Mouse (Mus musculus) forebrain, embryonic 13.5 days (tissue): Measurements from ENCODE around the gene Prrc2c. TPM values are rescaled to one million over a fixed set of nuclear protein-coding genes. Genes with fewer than 3 reads are reported as not detected.

Experiments
- ATAC-seq: fragments of 200-750 bp; cut with Nextera tagmentation; 2 replicates; pipeline ENCODE4 v1.8.0; 2017
- H3K27ac ChIP-seq: fragments of 300-500 bp; sonication (generic); 2 replicates; pipeline ENCODE4 v1.5.1; 2015; ENCODE audit warnings: inconsistent platforms, mild to moderate bottlenecking, moderate library complexity
- H3K27me3 ChIP-seq: fragments of 300-500 bp; sonication (generic); 2 replicates; pipeline ENCODE4 v1.6.1; 2015; ENCODE audit warnings: mild to moderate bottlenecking, inconsistent platforms
- H3K36me3 ChIP-seq: fragments of 300-500 bp; sonication (generic); 2 replicates; pipeline ENCODE4 v1.6.1; 2015; ENCODE audit warnings: mild to moderate bottlenecking, inconsistent platforms; ENCODE audit not compliant: poor library complexity, severe bottlenecking
- H3K4me1 ChIP-seq: fragments of 300-500 bp; sonication (generic); 2 replicates; pipeline ENCODE4 v1.6.1; 2015; ENCODE audit warnings: inconsistent platforms
- H3K4me2 ChIP-seq: fragments of 300-500 bp; sonication (generic); 2 replicates; pipeline ENCODE4 v1.6.1; 2015; ENCODE audit warnings: inconsistent platforms, mild to moderate bottlenecking, moderate library complexity
- H3K4me3 ChIP-seq: fragments of 300-500 bp; sonication (generic); 2 replicates; pipeline ENCODE4 v1.5.1; 2015; ENCODE audit warnings: mild to moderate bottlenecking, inconsistent platforms
- H3K9ac ChIP-seq: fragments of 300-500 bp; sonication (generic); 2 replicates; pipeline ENCODE4 v1.6.1; 2015; ENCODE audit warnings: mild to moderate bottlenecking, inconsistent platforms
- H3K9me3 ChIP-seq: fragments of 300-500 bp; sonication (generic); replicated peaks from 2 replicates; pipeline ENCODE4 v1.6.1; 2016; ENCODE audit warnings: inconsistent platforms
- WGBS: fragments of 180-500 bp; shearing (Covaris S2); methylation state at CpG from one replicate; pipeline ENCODE4 v1.1.7; 2015; 5-methylcytosine and 5-hydroxymethylcytosine counted together
- polyA plus RNA-seq: library from polyadenylated mRNA; unstranded; fragments of >200 nt; fragmentation: Nextera tagmentation; extraction: Ambion mirVana; gene quantifications from 2 replicates; pipeline ENCODE4 v1.2.1, GENCODE M21; 2015

The Prrc2c gene
- polyA plus RNA-seq, 1 experiment from 2014 or later, result 174 TPM

DNA sequence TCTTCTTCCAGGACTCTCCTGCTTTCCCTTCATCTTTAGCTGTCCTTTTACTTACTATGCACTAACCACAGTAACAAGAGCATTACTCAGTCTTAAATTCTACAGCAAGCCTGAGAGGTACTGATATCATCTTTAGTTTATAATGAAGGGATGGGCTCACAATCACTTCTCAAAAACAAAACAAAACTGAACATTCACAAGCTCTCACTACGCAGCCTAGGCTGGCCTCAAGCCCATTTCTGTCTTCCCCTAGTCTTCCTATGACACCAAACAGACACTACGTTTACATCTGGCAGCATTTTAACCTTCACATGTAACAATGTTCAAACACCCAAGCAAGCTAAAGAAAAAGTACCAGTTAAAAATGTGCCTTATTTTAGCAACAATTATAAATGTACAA is 1.9 kb downstream of the Prrc2c start:
- no peaks in the 10 kb centered on the region for H3K9me3 ChIP-seq
- peak overlapping the region; percentile 98 for H3K4me3 ChIP-seq
- no peak overlapping the region for H3K27ac ChIP-seq
- peak overlapping the region; percentile 99 for H3K9ac ChIP-seq
- H3K36me3 ChIP-seq, result peaks cover 5% of the 10 kb centered on the region; the same call in 1 of the 2 replicates
- 42% methylated on average over 2 of the region's 2 CpGs for WGBS
- H3K27me3 ChIP-seq, result no peaks in the 10 kb centered on the region
- peaks cover 36% of the 10 kb centered on the region for H3K4me1 ChIP-seq
- peak overlapping the region; percentile 85 for H3K4me2 ChIP-seq
- no peak for ATAC-seq

GRCm38 (mm10) chr1:162735084-162735483 is 5.3 kb downstream of the Prrc2c start:
- ATAC-seq, result no peak
- Histone ChIP-seq H3K4me2 (no peak overlapping the region), H3K9me3 (no peaks in the 10 kb centered on the region), H3K27ac (no peak overlapping the region), H3K9ac (no peak overlapping the region), H3K27me3 (no peaks in the 10 kb centered on the region), H3K4me1 (peaks cover 39% of the 10 kb centered on the region), H3K36me3 (peaks cover 5% of the 10 kb centered on the region; the same call in 1 of the 2 replicates), H3K4me3 (no peak overlapping the region)
- 85% methylated on average over 4 of the region's 4 CpGs for WGBS

GRCm38 (mm10) chr1:162734283-162734682 is 6.1 kb downstream of the Prrc2c start:
- Histone ChIP-seq H3K27me3 (no peaks in the 10 kb centered on the region), H3K4me1 (peaks cover 42% of the 10 kb centered on the region), H3K9ac (no peak overlapping the region), H3K36me3 (peaks cover 5% of the 10 kb centered on the region; the same call in 1 of the 2 replicates), H3K27ac (no peak overlapping the region), H3K4me3 (no peak overlapping the region), H3K9me3 (no peaks in the 10 kb centered on the region), H3K4me2 (no peak overlapping the region)
- no peak for ATAC-seq
- WGBS, result 79% methylated on average over 1 of the region's 1 CpGs

DNA sequence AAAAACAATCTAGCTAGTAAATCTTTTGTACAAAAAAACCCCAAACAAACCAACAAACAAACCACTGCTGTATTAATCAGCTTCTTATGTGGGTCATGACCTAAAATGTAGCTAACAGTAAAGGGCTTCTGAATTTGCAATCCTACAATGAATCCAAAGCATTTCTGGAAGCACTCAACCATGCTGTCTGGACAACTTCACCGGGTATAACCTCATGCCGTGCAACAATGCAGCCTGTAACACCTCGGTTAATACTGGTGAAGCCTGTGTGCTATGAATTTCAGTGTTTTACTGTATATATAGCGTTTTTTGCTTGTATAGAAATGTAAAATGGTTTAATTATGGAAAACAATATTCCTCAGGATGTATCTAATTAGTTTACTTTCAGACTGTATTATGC is 8.3 kb downstream of the Prrc2c start:
- Histone ChIP-seq H3K9ac (no peak overlapping the region), H3K4me1 (peaks cover 21% of the 10 kb centered on the region), H3K9me3 (no peaks in the 10 kb centered on the region), H3K27ac (no peak overlapping the region), H3K4me2 (no peak overlapping the region), H3K4me3 (no peak overlapping the region), H3K36me3 (peaks cover 5% of the 10 kb centered on the region; the same call in 1 of the 2 replicates), H3K27me3 (no peaks in the 10 kb centered on the region)
- 65% methylated on average over 4 of the region's 4 CpGs for WGBS
- no peak for ATAC-seq

- ATAC-seq, result no peak
- Histone ChIP-seq H3K27me3 (no peaks in the 10 kb centered on the region), H3K4me3 (no peak overlapping the region), H3K9me3 (no peaks in the 10 kb centered on the region), H3K9ac (no peak overlapping the region), H3K27ac (no peak overlapping the region), H3K36me3 (no peaks in the 10 kb centered on the region; the same call in 1 of the 2 replicates), H3K4me1 (peaks cover 8% of the 10 kb centered on the region; the same call in 1 of the 2 replicates), H3K4me2 (no peak overlapping the region)
- WGBS, result 38% methylated on average over 2 of the region's 2 CpGs
These were observed 10.9 kb downstream of the Prrc2c start for GRCm38 (mm10) chr1:162729436-162729835.

- H3K4me1 ChIP-seq, result peaks cover 7% of the 10 kb centered on the region; the same call in 1 of the 2 replicates
- H3K9me3 ChIP-seq, result no peaks in the 10 kb centered on the region
- H3K27ac ChIP-seq, result no peak overlapping the region
- H3K9ac ChIP-seq, result no peak overlapping the region
- peaks cover 8% of the 10 kb centered on the region for H3K36me3 ChIP-seq
- no peak for ATAC-seq
- H3K4me3 ChIP-seq, result no peak overlapping the region
- no peak overlapping the region for H3K4me2 ChIP-seq
- WGBS, result 91% methylated on average over 6 of the region's 6 CpGs
- H3K27me3 ChIP-seq, result no peaks in the 10 kb centered on the region
These were observed 12.4 kb downstream of the Prrc2c start for GRCm38 (mm10) chr1:162727981-162728380.

DNA sequence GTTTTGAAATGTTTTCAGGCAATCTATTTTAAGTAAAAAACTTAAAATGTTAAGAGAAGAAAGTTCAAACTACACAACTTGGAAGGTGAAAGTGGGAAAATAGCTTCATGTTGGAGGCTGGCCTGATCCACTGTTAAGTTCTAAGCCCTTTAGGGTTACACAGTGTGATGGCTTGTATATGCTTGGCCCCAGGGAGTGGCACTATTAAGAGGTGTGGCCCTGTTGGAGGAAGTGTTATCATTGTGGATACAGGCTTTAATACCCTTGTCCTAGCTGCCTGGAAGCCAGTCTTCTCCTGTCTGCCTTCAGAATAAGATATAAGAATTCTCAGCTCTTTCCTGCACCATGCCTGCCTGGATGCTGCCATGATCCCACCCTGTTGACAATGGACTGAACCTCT is 16.7 kb downstream of the Prrc2c start:
- no peaks in the 10 kb centered on the region for H3K4me1 ChIP-seq
- H3K27me3 ChIP-seq, result no peaks in the 10 kb centered on the region
- H3K9ac ChIP-seq, result no peak overlapping the region
- no peak for ATAC-seq
- H3K27ac ChIP-seq, result no peak overlapping the region
- H3K36me3 ChIP-seq, result peaks cover 32% of the 10 kb centered on the region
- no peak overlapping the region for H3K4me3 ChIP-seq
- H3K9me3 ChIP-seq, result no peaks in the 10 kb centered on the region
- H3K4me2 ChIP-seq, result no peak overlapping the region

- no peak overlapping the region for H3K4me3 ChIP-seq
- H3K4me1 ChIP-seq, result no peaks in the 10 kb centered on the region
- H3K4me2 ChIP-seq, result no peak overlapping the region
- peaks cover 57% of the 10 kb centered on the region for H3K36me3 ChIP-seq
- H3K27me3 ChIP-seq, result no peaks in the 10 kb centered on the region
- ATAC-seq, result no peak
- WGBS, result 89% methylated on average over 2 of the region's 2 CpGs
- H3K9me3 ChIP-seq, result no peaks in the 10 kb centered on the region
- no peak overlapping the region for H3K9ac ChIP-seq
- no peak overlapping the region for H3K27ac ChIP-seq
These were observed 19.7 kb downstream of the Prrc2c start for GRCm38 (mm10) chr1:162720645-162721044.

- Histone ChIP-seq H3K4me3 (no peak overlapping the region), H3K27me3 (no peaks in the 10 kb centered on the region), H3K4me2 (no peak overlapping the region), H3K27ac (no peak overlapping the region), H3K9ac (no peak overlapping the region), H3K4me1 (no peaks in the 10 kb centered on the region), H3K36me3 (peaks cover 78% of the 10 kb centered on the region), H3K9me3 (no peaks in the 10 kb centered on the region)
- ATAC-seq, result no peak
- WGBS, result 89% methylated on average over 8 of the region's 8 CpGs
These were observed 39.8 kb downstream of the Prrc2c start for GRCm38 (mm10) chr1:162700389-162701066.

GRCm38 (mm10) chr1:162697866-162698265 is 42.5 kb downstream of the Prrc2c start:
- H3K9ac ChIP-seq, result no peak overlapping the region
- H3K27me3 ChIP-seq, result no peaks in the 10 kb centered on the region
- no peak overlapping the region for H3K27ac ChIP-seq
- 97% methylated on average over 6 of the region's 6 CpGs for WGBS
- H3K9me3 ChIP-seq, result no peaks in the 10 kb centered on the region
- H3K36me3 ChIP-seq, result peaks cover 80% of the 10 kb centered on the region
- H3K4me1 ChIP-seq, result no peaks in the 10 kb centered on the region
- H3K4me2 ChIP-seq, result no peak overlapping the region
- no peak overlapping the region for H3K4me3 ChIP-seq
- ATAC-seq, result no peak

- Histone ChIP-seq H3K9me3 (no peaks in the 10 kb centered on the region), H3K4me3 (no peak overlapping the region), H3K27ac (no peak overlapping the region), H3K9ac (no peak overlapping the region), H3K4me1 (no peaks in the 10 kb centered on the region), H3K27me3 (no peaks in the 10 kb centered on the region), H3K36me3 (peaks cover 83% of the 10 kb centered on the region), H3K4me2 (no peak overlapping the region)
- no peak for ATAC-seq
- 92% methylated on average over 2 of the region's 2 CpGs for WGBS
These were observed 46.6 kb downstream of the Prrc2c start for GRCm38 (mm10) chr1:162693721-162694120.

- WGBS, result 3% methylated on average over 11 of the region's 11 CpGs
- Histone ChIP-seq H3K27me3 (no peaks in the 10 kb centered on the region), H3K4me2 (peak overlapping the region; percentile 56), H3K9ac (peak overlapping the region; percentile 55; the same call in 1 of the 2 replicates), H3K4me3 (peak overlapping the region; percentile 25; the same call in 1 of the 2 replicates), H3K4me1 (peaks cover 4% of the 10 kb centered on the region; the same call in 1 of the 2 replicates), H3K36me3 (peaks cover 12% of the 10 kb centered on the region), H3K27ac (no peak overlapping the region), H3K9me3 (no peaks in the 10 kb centered on the region)
- peak; percentile 77 for ATAC-seq
These were observed 74.7 kb downstream of the Prrc2c start for GRCm38 (mm10) chr1:162665486-162666174.
